Mouse (Mus musculus): ENCODE measurements around the gene Crygs.

GRCm38 (mm10) chr16:22800026-22800848 is 11.1 kb downstream of the Crygs start:
- TF ChIP-seq CTCF (IDR thresholded peaks at IDR 0.05; ENCODE audit: low read depth), result no peak
- no peak for TF ChIP-seq EP300 (IDR thresholded peaks at IDR 0.05; ENCODE audit: low read depth)

All from heart, postnatal 0 days (tissue).